Mouse (Mus musculus) forebrain, embryonic 13.5 days (tissue): Measurements from ENCODE around the gene Tpd52l1. TPM values are rescaled to one million over a fixed set of nuclear protein-coding genes. Genes with fewer than 3 reads are reported as not detected.

Experiments used
- ATAC-seq: fragments of 200-750 bp; cut with Nextera tagmentation; 2 replicates; pipeline ENCODE4 v1.8.0; 2017
- H3K27ac ChIP-seq: fragments of 300-500 bp; sonication (generic); 2 replicates; pipeline ENCODE4 v1.5.1; 2015; ENCODE audit warnings: inconsistent platforms, mild to moderate bottlenecking, moderate library complexity
- H3K27me3 ChIP-seq: fragments of 300-500 bp; sonication (generic); 2 replicates; pipeline ENCODE4 v1.6.1; 2015; ENCODE audit warnings: mild to moderate bottlenecking, inconsistent platforms
- H3K36me3 ChIP-seq: fragments of 300-500 bp; sonication (generic); 2 replicates; pipeline ENCODE4 v1.6.1; 2015; ENCODE audit warnings: mild to moderate bottlenecking, inconsistent platforms; ENCODE audit not compliant: poor library complexity, severe bottlenecking
- H3K4me1 ChIP-seq: fragments of 300-500 bp; sonication (generic); 2 replicates; pipeline ENCODE4 v1.6.1; 2015; ENCODE audit warnings: inconsistent platforms
- H3K4me2 ChIP-seq: fragments of 300-500 bp; sonication (generic); 2 replicates; pipeline ENCODE4 v1.6.1; 2015; ENCODE audit warnings: inconsistent platforms, mild to moderate bottlenecking, moderate library complexity
- H3K4me3 ChIP-seq: fragments of 300-500 bp; sonication (generic); 2 replicates; pipeline ENCODE4 v1.5.1; 2015; ENCODE audit warnings: mild to moderate bottlenecking, inconsistent platforms
- H3K9ac ChIP-seq: fragments of 300-500 bp; sonication (generic); 2 replicates; pipeline ENCODE4 v1.6.1; 2015; ENCODE audit warnings: mild to moderate bottlenecking, inconsistent platforms
- H3K9me3 ChIP-seq: fragments of 300-500 bp; sonication (generic); replicated peaks from 2 replicates; pipeline ENCODE4 v1.6.1; 2016; ENCODE audit warnings: inconsistent platforms
- WGBS: fragments of 180-500 bp; shearing (Covaris S2); methylation state at CpG from one replicate; pipeline ENCODE4 v1.1.7; 2015; 5-methylcytosine and 5-hydroxymethylcytosine counted together
- polyA plus RNA-seq: library from polyadenylated mRNA; unstranded; fragments of >200 nt; fragmentation: Nextera tagmentation; extraction: Ambion mirVana; gene quantifications from 2 replicates; pipeline ENCODE4 v1.2.1, GENCODE M21; 2015

Tpd52l1 gene
- polyA plus RNA-seq, 1 experiment from 2014 or later: 12.5 TPM

DNA sequence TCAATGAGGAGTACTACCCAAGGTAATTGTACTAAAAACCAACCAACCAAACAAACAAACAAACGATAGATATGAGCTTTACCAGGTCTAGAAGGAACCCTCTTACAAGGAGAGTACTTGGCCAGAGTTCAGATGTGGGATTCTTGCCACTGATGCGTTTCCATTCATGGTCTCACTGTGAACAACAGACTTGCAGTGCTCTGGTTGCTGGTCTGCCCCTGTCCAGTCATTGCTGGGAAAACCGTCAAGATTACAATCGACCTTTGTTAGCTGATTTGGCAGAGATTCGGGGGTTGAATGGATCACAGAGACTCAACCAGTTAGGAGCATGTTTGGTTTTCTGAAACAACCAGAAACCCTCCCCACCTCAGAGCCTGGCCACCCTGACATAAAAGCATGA, 150.1 kb downstream of the Tpd52l1 start:
- Histone ChIP-seq H3K4me2 (no peak overlapping the region), H3K4me3 (no peak overlapping the region), H3K9ac (no peak overlapping the region), H3K9me3 (no peaks in the 10 kb centered on the region), H3K27ac (no peak overlapping the region), H3K27me3 (no peaks in the 10 kb centered on the region), H3K36me3 (no peaks in the 10 kb centered on the region), H3K4me1 (peaks cover 12% of the 10 kb centered on the region)
- peak; percentile 54; the same call in 1 of the 2 replicates for ATAC-seq
- WGBS: 14% methylated on average over 5 of the region's 5 CpGs

DNA sequence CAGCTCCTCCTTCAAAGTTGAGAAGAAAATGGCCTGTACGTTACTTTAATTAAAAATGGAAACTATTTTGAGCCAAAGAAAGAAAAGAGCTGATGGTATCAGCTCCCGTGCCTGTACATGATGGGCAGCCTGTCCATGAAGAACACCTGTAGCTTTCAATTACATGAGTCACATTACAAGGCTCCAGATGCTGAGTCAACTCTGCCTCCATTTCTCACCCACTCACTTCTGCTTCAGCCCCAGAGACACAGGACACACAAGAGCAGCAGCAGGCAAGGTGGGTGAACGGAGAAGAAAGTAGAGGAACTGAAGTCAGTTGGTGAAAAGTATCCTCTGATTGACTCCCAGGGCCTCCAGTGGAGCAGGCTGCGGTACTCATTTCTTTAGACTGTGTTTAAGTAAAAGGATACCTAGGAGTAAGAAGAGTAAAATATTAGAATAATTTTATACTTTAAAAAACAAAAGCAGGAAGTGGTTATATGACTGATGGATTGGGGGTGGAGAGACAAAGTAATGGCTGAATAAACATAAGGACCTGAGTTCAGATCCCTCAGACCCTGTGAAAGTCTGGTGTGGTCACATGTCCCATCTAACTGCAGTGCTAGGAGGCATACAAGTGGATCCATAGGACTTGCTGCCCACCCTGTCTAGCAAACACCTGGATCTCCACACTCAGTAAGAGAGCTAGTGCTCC, 156.9 kb downstream of the Tpd52l1 start:
- no peaks in the 10 kb centered on the region for H3K9me3 ChIP-seq
- H3K36me3 ChIP-seq: no peaks in the 10 kb centered on the region
- no peak overlapping the region for H3K27ac ChIP-seq
- no peak for ATAC-seq
- H3K9ac ChIP-seq: no peak overlapping the region
- H3K4me3 ChIP-seq: no peak overlapping the region
- H3K4me1 ChIP-seq: no peaks in the 10 kb centered on the region
- H3K4me2 ChIP-seq: no peak overlapping the region
- H3K27me3 ChIP-seq: no peaks in the 10 kb centered on the region
- 88% methylated on average over 4 of the region's 4 CpGs for WGBS

DNA sequence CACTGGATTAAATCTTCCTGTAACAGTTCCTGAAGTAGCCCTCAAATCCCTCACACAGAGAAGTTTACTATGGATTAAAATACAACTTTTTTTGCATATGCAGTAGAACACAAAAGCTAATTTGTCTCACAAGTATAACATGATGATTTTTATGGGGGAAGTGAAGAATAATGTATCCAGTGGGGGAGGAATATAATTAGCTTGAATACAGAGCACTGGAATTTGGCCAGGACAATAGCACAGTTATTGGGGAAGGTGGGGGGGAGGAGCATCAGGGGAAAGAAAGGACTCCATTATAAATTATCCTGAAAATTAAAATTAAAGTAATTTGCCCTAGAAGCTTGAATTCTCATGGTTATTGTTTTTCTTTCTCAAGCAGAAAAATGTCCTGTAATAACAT, 158.0 kb downstream of the Tpd52l1 start:
- no peaks in the 10 kb centered on the region for H3K27me3 ChIP-seq
- no peak overlapping the region for H3K9ac ChIP-seq
- ATAC-seq: no peak
- H3K4me2 ChIP-seq: no peak overlapping the region
- no peak overlapping the region for H3K27ac ChIP-seq
- no peaks in the 10 kb centered on the region for H3K36me3 ChIP-seq
- H3K4me1 ChIP-seq: no peaks in the 10 kb centered on the region
- H3K9me3 ChIP-seq: no peaks in the 10 kb centered on the region
- no peak overlapping the region for H3K4me3 ChIP-seq

Other genes starting within 250 kb of the Tpd52l1 start
- 54.8 and 62.9 TPM in 2 replicates for gene Hddc2, start 132.6 kb downstream of the Tpd52l1 start, polyA plus RNA-seq
- gene Rnf217, start 163.2 kb upstream of the Tpd52l1 start, polyA plus RNA-seq: 1.5 TPM in 2 replicates